Mouse (Mus musculus): ENCODE data around the gene Nsmf. TPM values are rescaled to one million over a fixed set of nuclear protein-coding genes. Genes with fewer than 3 reads are reported as not detected.

Nsmf gene
- total RNA-seq (2023): 10 to 100 TPM; 26.3 to 27.9 TPM

GRCm38 (mm10) chr2:25054221-25055067 is at the start of gene Nsmf:
Nsmf (plus strand) TSS chr2:25054355.

GRCm38 (mm10) chr2:25080076-25080475 is 25.9 kb downstream of the Nsmf start, which contains the start of gene Entpd8:
Entpd8 (plus strand) TSS chr2:25080304.

GRCm38 (mm10) chr2:25095109-25095850 is 41.1 kb downstream of the Nsmf start, which contains the start of gene Noxa1:
Noxa1 (minus strand) TSS chr2:25095149.

Other genes starting within 250 kb of the Nsmf start
- gene Ehmt1, start 134.7 kb upstream of the Nsmf start, total RNA-seq (2023): 100 to 1,000 TPM; 132 to 145 TPM
- gene Arrdc1, start 119.1 kb upstream of the Nsmf start, total RNA-seq (2023): 100 to 1,000 TPM; 136 to 155 TPM
- gene Zmynd19, start 104.6 kb upstream of the Nsmf start, total RNA-seq (2023): 10 to 100 TPM; 20.5 to 26.3 TPM
- 10 to 100 TPM; 17.4 to 20.0 TPM for gene Dph7, start 92.0 kb upstream of the Nsmf start, total RNA-seq (2023)
- 10 to 100 TPM; 25.7 to 26.7 TPM for gene Mrpl41, start 79.3 kb upstream of the Nsmf start, total RNA-seq (2023)
- 100 to 1,000 TPM; 165 to 168 TPM for gene Pnpla7, start 78.3 kb upstream of the Nsmf start, total RNA-seq (2023)
- not detected for gene Entpd8, start 25.9 kb downstream of the Nsmf start, total RNA-seq (2023)
- gene Noxa1, start 40.8 kb downstream of the Nsmf start, total RNA-seq (2023): under 1 TPM; 0.35 to 0.71 TPM
- gene Nrarp, start 126.4 kb downstream of the Nsmf start, total RNA-seq (2023): 1 to 10 TPM; 2.8 to 5.0 TPM
- 10 to 100 TPM; 35.7 to 39.1 TPM for gene Tor4a, start 142.5 kb downstream of the Nsmf start, total RNA-seq (2023)
- 10 to 100 TPM; 74.8 to 89.9 TPM for gene Nelfb, start 157.1 kb downstream of the Nsmf start, total RNA-seq (2023)
- gene Stpg3, start 160.3 kb downstream of the Nsmf start, total RNA-seq (2023): under 1 TPM in 1 of 2 experiments, not detected in 1; 0.50 TPM
- not detected for gene Fam166a, start 164.4 kb downstream of the Nsmf start, total RNA-seq (2023)
- 100 to 1,000 TPM; 122 to 138 TPM for gene Tubb4b, start 170.3 kb downstream of the Nsmf start, total RNA-seq (2023)
- not detected for gene Slc34a3, start 180.0 kb downstream of the Nsmf start, total RNA-seq (2023)
- gene Rnf224, start 182.4 kb downstream of the Nsmf start, total RNA-seq (2023): not detected
- 1 to 10 TPM in 1 of 2 experiments, under 1 TPM in 1; 0.82 to 1.4 TPM for gene Rnf208, start 187.9 kb downstream of the Nsmf start, total RNA-seq (2023)
- not detected for gene Cysrt1, start 188.1 kb downstream of the Nsmf start, total RNA-seq (2023)
- gene AL732309.1, start 192.5 kb downstream of the Nsmf start, total RNA-seq (2023): 10 to 100 TPM in 1 of 2 experiments, 1 to 10 TPM in 1; 9.0 to 11.1 TPM
- gene Tmem203, start 201.1 kb downstream of the Nsmf start, total RNA-seq (2023): 10 to 100 TPM; 16.7 to 17.9 TPM
- 10 to 100 TPM; 15.9 to 22.1 TPM for gene Tprn, start 208.3 kb downstream of the Nsmf start, total RNA-seq (2023)
- 10 to 100 TPM; 43.8 to 45.5 TPM for gene Ssna1, start 218.1 kb downstream of the Nsmf start, total RNA-seq (2023)
- 100 to 1,000 TPM; 108 to 110 TPM for gene Anapc2, start 218.1 kb downstream of the Nsmf start, total RNA-seq (2023)
- gene Tmem210, start 233.8 kb downstream of the Nsmf start, total RNA-seq (2023): not detected
- gene Lrrc26, start 235.6 kb downstream of the Nsmf start, total RNA-seq (2023): not detected